Mouse (Mus musculus): ENCODE measurements around the gene Tmem59l.

- TF ChIP-seq CTCF (IDR thresholded peaks at IDR 0.05; ENCODE audit: insufficient read depth, low read depth, low read length) (no peak), POLR2A (IDR thresholded peaks at IDR 0.05; ENCODE audit: insufficient read depth, low read depth, low read length) (no peak)
Observed at GRCm38 (mm10) chr8:70494416-70494945, 7.3 kb upstream of the Tmem59l start.

Data from olfactory bulb, adult 2 months (tissue).